Mouse (Mus musculus) urinary bladder, postnatal 4 days (tissue): ENCODE measurements around the gene Tent5b.
"Not testable (repeated sequence)": the region's sequence is repeated elsewhere in the genome, so short reads cannot be mapped to it uniquely, and the experiment has no call there.

Experiments used
- DNase-seq, 2 experiments: peaks; one replicate each; pipeline ENCODE4 v3.0.0; 2021 to 2022; ENCODE audit warnings: low spot score in 2 of 2

Tent5b gene

DNA sequence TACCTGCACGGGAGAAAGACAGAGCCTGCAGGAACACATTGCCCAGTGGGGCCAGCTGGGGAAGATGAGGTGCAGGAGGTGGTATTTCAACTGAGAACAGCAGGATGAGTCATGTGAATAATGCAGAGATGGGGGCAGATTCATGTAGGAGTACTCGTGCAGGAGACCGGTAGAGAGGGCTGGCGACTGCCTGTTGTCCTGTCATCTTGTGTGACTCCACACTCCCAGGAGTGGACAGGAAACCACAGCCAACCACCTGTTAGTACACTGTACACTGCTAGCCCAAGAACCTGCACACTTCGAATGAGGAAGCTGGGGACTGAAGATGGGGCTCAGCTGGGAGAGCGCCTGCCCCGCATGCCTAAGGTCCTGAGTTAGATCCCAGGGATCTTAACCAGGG is 21.6 kb downstream of the Tent5b start:
- DNase-seq: no peak

DNA sequence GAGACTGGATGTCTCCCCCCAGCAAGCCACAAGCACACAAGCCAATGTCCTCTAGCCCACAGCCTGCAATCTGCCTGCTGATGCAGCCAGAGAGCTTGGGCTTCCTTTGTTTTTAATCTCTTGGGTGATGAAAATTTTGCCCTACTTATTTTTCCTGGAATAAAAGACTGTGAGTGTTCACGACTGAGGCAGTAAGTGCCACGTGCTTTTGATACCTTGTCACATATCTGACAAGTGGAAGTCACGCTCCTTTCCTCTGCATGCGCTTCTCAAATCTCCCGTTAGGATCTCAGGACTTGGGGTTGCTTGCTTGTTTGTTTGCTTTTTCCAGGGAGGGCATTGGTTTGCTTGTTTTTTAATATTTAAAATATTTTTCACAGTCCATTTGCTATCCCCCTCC is 24.4 kb downstream of the Tent5b start:
- DNase-seq: no peak

DNA sequence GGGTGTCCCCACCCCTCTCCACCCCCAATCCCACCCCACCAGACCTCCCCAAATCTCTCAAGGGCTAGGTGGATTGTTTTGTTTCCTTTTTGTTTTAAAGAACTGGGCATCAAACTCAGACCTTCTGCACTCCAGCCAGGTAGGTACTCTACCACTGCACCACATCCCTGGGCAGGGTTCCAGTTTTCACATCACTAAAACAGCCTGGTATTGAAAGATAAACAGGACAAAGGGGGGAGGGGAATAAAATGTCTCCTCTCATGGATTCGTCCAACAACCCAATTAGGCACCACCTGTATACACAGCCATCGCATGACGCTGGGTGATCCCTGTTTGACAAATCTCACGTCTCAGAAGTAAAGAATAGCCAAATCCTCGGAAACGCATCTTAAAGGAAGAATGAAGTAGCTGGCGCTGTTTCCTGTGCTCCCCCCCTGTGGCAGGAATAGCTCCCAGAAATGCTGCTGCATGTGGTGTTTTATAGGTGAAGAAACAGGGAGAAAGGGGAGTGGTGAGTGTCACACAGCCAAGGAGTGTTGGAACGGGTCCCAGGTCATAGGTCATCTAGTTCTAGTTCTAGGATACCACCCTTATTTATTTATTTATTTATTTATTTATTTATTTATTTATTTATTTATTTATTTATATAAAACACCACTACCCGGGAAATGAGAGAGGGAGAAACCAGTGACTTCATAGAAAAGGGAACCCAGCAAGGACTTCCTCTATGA is 25.0 kb downstream of the Tent5b start:
- no peak for DNase-seq

DNA sequence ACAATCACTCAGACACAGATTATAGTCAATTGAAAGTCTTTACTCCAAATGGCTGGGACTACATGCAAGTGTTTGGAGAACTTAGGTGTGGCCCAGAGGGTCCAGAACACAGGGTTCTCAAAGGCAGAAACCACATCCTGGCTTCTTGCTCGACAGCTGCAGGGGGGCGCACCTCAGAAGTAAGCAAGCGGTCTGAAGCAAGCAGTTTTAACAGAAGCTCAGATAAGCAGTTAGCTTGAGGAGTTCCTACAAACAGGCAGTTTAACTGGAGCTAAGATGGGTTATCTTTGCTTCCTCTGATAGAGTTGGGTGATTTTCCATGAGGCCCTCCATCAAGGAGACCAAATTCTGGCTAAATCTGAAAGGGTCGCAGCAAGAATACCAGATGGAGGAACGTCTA is 26.6 kb downstream of the Tent5b start:
- no peak for DNase-seq

DNA sequence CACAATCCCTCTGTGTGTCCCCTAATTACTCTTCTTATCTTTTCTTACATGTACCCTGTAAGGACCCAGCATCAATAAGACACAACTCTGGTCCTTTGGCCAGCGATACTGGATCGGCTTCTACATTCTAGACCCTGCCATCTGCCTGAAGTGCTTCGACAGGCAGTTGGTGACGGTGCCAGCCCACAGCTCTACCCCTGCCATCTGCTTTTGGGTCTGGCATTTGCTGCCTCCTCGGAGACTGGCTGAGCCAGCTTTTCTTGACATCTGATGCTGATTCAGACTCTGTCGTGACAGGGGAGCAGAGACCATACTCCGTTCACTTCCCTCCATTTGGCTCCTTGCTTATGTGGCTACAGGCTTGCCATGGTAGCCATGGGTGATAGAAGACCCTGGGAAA is 29.1 kb downstream of the Tent5b start:
- no peak for DNase-seq

- DNase-seq: no peak
These were observed 31.1 kb downstream of the Tent5b start for GRCm38 (mm10) chr4:133511050-133511449.

DNA sequence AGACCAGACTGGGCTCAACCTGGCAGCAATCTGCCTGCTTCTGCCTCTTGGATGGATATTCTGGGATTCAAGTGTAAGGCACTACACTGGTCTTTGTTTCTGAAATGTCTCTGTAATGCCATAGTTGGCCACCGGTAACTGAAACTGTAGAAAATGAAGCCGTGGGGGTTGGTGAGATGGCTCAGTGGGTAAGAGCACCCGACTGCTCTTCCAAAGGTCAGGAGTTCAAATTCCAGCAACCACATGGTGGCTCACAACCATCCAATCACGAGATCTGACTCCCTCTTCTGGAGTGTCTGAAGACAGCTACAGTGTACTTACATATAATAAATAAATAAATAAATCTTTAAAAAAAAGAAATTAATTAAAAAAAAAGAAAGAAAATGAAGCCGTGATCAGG is 32.6 kb downstream of the Tent5b start:
- not testable (repeated sequence) for DNase-seq

DNA sequence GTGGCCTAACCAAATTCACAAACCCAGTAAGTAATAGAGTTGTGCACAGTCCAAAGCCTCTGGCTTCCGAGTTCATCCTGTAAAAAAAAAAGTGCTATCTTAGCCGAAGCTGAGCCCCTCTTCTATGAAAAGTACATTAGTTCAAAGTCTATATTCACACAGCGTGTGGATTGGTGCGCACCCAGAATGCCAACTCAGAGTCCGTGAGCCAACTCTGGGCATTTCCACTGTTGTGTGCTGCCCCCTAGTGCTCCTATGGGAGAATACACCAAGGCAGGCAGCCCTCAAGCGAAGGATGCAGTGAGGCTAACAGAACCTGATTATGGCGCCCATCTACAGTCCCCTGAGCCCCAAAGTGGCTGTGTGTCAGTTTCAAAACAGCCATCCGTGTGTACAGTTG is 33.0 kb downstream of the Tent5b start:
- peak in 1 of 2 experiments; percentile 57 for DNase-seq

GRCm38 (mm10) chr4:133518601-133519368 is 38.9 kb downstream of the Tent5b start, which contains the start of gene Kdf1:
Gene Kdf1 (plus strand): TSS chr4:133518963.
- peak; percentile 54 to 71 for DNase-seq

DNA sequence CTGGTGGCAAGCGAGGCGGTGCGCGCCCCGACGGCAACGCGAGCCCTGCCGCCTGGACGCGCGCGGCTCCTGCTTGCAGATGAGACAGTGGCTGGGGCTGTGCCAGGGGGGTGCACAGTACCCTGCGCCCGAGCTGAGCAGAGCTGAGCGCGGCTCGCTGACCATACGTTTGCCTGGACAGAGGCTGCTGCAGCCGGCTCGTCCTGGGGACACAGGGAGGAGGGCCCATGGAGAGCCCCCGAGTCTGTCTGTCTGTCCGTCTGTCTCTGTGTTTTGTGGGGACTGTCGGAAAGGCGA is 39.4 kb downstream of the Tent5b start:
- no peak for DNase-seq

GRCm38 (mm10) chr4:133521502-133521901 is 41.6 kb downstream of the Tent5b start:
- DNase-seq: no peak

GRCm38 (mm10) chr4:133527788-133528187 is 47.9 kb downstream of the Tent5b start:
- DNase-seq: no peak

GRCm38 (mm10) chr4:133532777-133533176 is 52.8 kb downstream of the Tent5b start:
- no peak for DNase-seq

DNA sequence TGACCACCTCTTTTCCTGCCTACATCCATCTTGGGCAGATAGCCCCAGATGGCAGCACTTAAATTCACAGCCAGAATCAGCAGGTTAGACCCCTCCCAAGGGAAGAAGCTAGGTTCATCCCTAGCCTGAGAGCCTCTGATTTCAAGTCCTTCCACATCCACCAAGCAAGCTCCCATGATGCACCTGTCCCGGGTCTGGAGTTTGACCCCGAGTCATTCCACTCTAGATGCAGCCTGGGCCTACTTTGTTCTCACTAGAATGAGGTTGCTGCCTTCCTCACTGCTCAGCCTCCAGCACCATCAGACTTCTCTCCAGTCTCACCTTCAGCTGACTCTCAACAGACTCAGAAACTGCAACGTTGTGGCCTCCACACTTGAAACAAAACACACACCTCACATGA is 56.1 kb downstream of the Tent5b start:
- DNase-seq: no peak

GRCm38 (mm10) chr4:133536652-133537051 is 56.7 kb downstream of the Tent5b start:
- no peak for DNase-seq
